Mouse (Mus musculus): ENCODE results near the gene Krtap3-1. TPM values are rescaled to one million over a fixed set of nuclear protein-coding genes. Genes with fewer than 3 reads are reported as not detected.

Gene Krtap3-1
- total RNA-seq, 2 experiments from 2014 or later, result not detected

GRCm38 (mm10) chr11:99521288-99521860 lies 45.1 kb downstream of the Krtap3-1 start, which contains the start of gene Krt39:
TSS of gene Krt39 (minus strand) at chr11:99521338.
- no peak for DNase-seq

Other genes starting within 250 kb of the Krtap3-1 start
- not detected for gene Krt25, start 243.7 kb downstream of the Krtap3-1 start, total RNA-seq (2021)
- gene Krt26, start 228.7 kb downstream of the Krtap3-1 start, total RNA-seq (2021), result not detected
- gene Krt27, start 215.5 kb downstream of the Krtap3-1 start, total RNA-seq (2021), result not detected
- under 1 TPM; 0.27 to 0.30 TPM for gene Krt28, start 191.7 kb downstream of the Krtap3-1 start, total RNA-seq (2021)
- gene Krt10, start 177.3 kb downstream of the Krtap3-1 start, total RNA-seq (2021), result 10 to 100 TPM; 15.3 to 17.5 TPM
- gene Krt12, start 144.4 kb downstream of the Krtap3-1 start, total RNA-seq (2021), result under 1 TPM; 0.61 to 0.97 TPM
- not detected for gene Krt20, start 128.5 kb downstream of the Krtap3-1 start, total RNA-seq (2021)
- gene Krt23, start 73.5 kb downstream of the Krtap3-1 start, total RNA-seq (2021), result not detected
- not detected for gene Krt39, start 45.3 kb downstream of the Krtap3-1 start, total RNA-seq (2021)
- not detected for gene Krt40, start 23.5 kb downstream of the Krtap3-1 start, total RNA-seq (2021)
- gene Krtap3-3, start 15.8 kb downstream of the Krtap3-1 start, total RNA-seq (2021), result not detected
- not detected for gene Krtap3-2, start 9.8 kb downstream of the Krtap3-1 start, total RNA-seq (2021)
- not detected for gene Gm11939, start 7.2 kb downstream of the Krtap3-1 start, total RNA-seq (2021)
- not detected for gene Krtap1-5, start 14.4 kb upstream of the Krtap3-1 start, total RNA-seq (2021)
- not detected for gene Krtap1-4, start 17.0 kb upstream of the Krtap3-1 start, total RNA-seq (2021)
- not detected for gene Krtap1-3, start 24.7 kb upstream of the Krtap3-1 start, total RNA-seq (2021)
- gene Krtap9-3, start 31.5 kb upstream of the Krtap3-1 start, total RNA-seq (2021), result not detected
- gene Gm11938, start 36.7 kb upstream of the Krtap3-1 start, total RNA-seq (2021), result not detected
- not detected for gene Gm11937, start 43.6 kb upstream of the Krtap3-1 start, total RNA-seq (2021)
- gene Krtap2-4, start 48.2 kb upstream of the Krtap3-1 start, total RNA-seq (2021), result not detected
- gene Gm11562, start 53.8 kb upstream of the Krtap3-1 start, total RNA-seq (2021), result not detected
- not detected for gene Krtap4-1, start 61.6 kb upstream of the Krtap3-1 start, total RNA-seq (2021)
- not detected for gene Krtap4-2, start 68.5 kb upstream of the Krtap3-1 start, total RNA-seq (2021)
- gene Krtap4-7, start 77.5 kb upstream of the Krtap3-1 start, total RNA-seq (2021), result not detected
- gene Gm11555, start 83.6 kb upstream of the Krtap3-1 start, total RNA-seq (2021), result not detected
- not detected for gene Gm11563, start 92.3 kb upstream of the Krtap3-1 start, total RNA-seq (2021)
- not detected for gene Krtap4-6, start 99.3 kb upstream of the Krtap3-1 start, total RNA-seq (2021)
- not detected for gene Gm14190, start 124.1 kb upstream of the Krtap3-1 start, total RNA-seq (2021)
- not detected for gene Gm14180, start 167.7 kb upstream of the Krtap3-1 start, total RNA-seq (2021)
- not detected for gene Gm11595, start 206.3 kb upstream of the Krtap3-1 start, total RNA-seq (2021)
- gene Krtap4-8, start 214.1 kb upstream of the Krtap3-1 start, total RNA-seq (2021), result not detected
- gene Krtap4-9, start 218.6 kb upstream of the Krtap3-1 start, total RNA-seq (2021), result not detected
- not detected for gene Gm11596, start 226.8 kb upstream of the Krtap3-1 start, total RNA-seq (2021)
- gene Gm11569, start 232.3 kb upstream of the Krtap3-1 start, total RNA-seq (2021), result not detected
- not detected for gene Gm11554, start 237.8 kb upstream of the Krtap3-1 start, total RNA-seq (2021)
- gene Krtap4-13, start 243.3 kb upstream of the Krtap3-1 start, total RNA-seq (2021), result not detected
- not detected for gene Gm11564, start 249.0 kb upstream of the Krtap3-1 start, total RNA-seq (2021)